Mouse (Mus musculus) MEL (cell line): ENCODE measurements around the gene Hspb6. TPM values are rescaled to one million over a fixed set of nuclear protein-coding genes. Genes with fewer than 3 reads are reported as not detected.

ENCODE experiments used
- DNase-seq: peaks from one replicate; pipeline ENCODE4 v3.0.0; 2011; ENCODE audit warnings: low read depth, low spot score
- H3K27ac ChIP-seq: 2 replicates; pipeline ENCODE4 v1.5.1; 2012; ENCODE audit warnings: low read depth, mild to moderate bottlenecking, control low read depth, low read length, moderate library complexity; ENCODE audit not compliant: control insufficient read depth
- H3K27me3 ChIP-seq, 2 experiments: fragments of 150-350 bp in 1 of 2; sonication (generic) in 1 of 2; 2 replicates each; pipeline ENCODE4 v1.6.1; 2012; ENCODE audit warnings: low read length in 2 of 2, mild to moderate bottlenecking in 2 of 2, improper control_type of control experiment in 1 of 2, moderate library complexity in 1 of 2; ENCODE audit not compliant: insufficient read depth in 2 of 2, control insufficient read depth in 1 of 2
- H3K36me3 ChIP-seq, 2 experiments: 2 replicates each; pipeline ENCODE4 v1.6.1; 2012 to 2014; ENCODE audit warnings: low read length in 2 of 2, improper control_type of control experiment in 1 of 2, inconsistent platforms in 1 of 2, mild to moderate bottlenecking in 1 of 2; ENCODE audit not compliant: insufficient read depth in 2 of 2, control insufficient read depth in 1 of 2
- H3K4me1 ChIP-seq, 2 experiments: fragments of 150-350 bp in 1 of 2; sonication (generic) in 1 of 2; 2 replicates each; pipeline ENCODE4 v1.6.1; 2012; ENCODE audit warnings: low read length in 2 of 2, improper control_type of control experiment in 1 of 2, mild to moderate bottlenecking in 1 of 2; ENCODE audit not compliant: insufficient read depth in 2 of 2, control insufficient read depth in 1 of 2
- H3K4me3 ChIP-seq, 2 experiments: fragments of 150-350 bp in 1 of 2; sonication (generic) in 1 of 2; 2 replicates each; pipeline ENCODE4 v1.5.1; 2012; ENCODE audit warnings: low read depth in 2 of 2, low read length in 2 of 2, mild to moderate bottlenecking in 2 of 2, moderate library complexity in 2 of 2, control low read depth in 1 of 2, improper control_type of control experiment in 1 of 2; ENCODE audit not compliant: control insufficient read depth in 1 of 2, insufficient read depth in 1 of 2
- H3K79me2 ChIP-seq: 2 replicates; pipeline ENCODE4 v1.6.1; 2012; ENCODE audit warnings: mild to moderate bottlenecking, low read length, moderate library complexity; ENCODE audit not compliant: control insufficient read depth, poor library complexity, insufficient read depth
- H3K9ac ChIP-seq: 2 replicates; pipeline ENCODE4 v1.6.1; 2012; ENCODE audit warnings: low read depth, mild to moderate bottlenecking, control low read depth, low read length, moderate library complexity; ENCODE audit not compliant: control insufficient read depth, poor library complexity, severe bottlenecking
- H3K9me3 ChIP-seq: fragments of 150-350 bp; sonication (generic); replicated peaks from 2 replicates; pipeline ENCODE4 v1.6.1; 2012; ENCODE audit warnings: mild to moderate bottlenecking, low read length, improper control_type of control experiment, moderate library complexity; ENCODE audit not compliant: insufficient read depth
- BHLHE40 ChIP-seq: IDR thresholded peaks from 2 replicates; pipeline ENCODE4 v1.6.1; 2012; ENCODE audit warnings: low read depth, mild to moderate bottlenecking, inconsistent platforms, low read length, improper control_type of control experiment, borderline replicate concordance
- CHD1 ChIP-seq: IDR thresholded peaks from 2 replicates; pipeline ENCODE4 v1.6.1; 2012; ENCODE audit warnings: low read depth, mild to moderate bottlenecking, inconsistent platforms, low read length, improper control_type of control experiment
- CTCF ChIP-seq, 3 experiments: IDR thresholded peaks in 2 of 3; conservative IDR thresholded peaks in 1 of 3; 2 replicates each; pipeline ENCODE4 v1.5.1; 2011 to 2012; ENCODE audit warnings: low read length in 3 of 3, low read depth in 2 of 3, mild to moderate bottlenecking in 2 of 3, improper control_type of control experiment in 1 of 3, inconsistent platforms in 1 of 3, mixed read lengths in 1 of 3, moderate library complexity in 1 of 3; ENCODE audit not compliant: control insufficient read depth in 1 of 3, insufficient read depth in 1 of 3, poor library complexity in 1 of 3, severe bottlenecking in 1 of 3
- ELF1 ChIP-seq: IDR thresholded peaks from 2 replicates; pipeline ENCODE4 v1.6.1; 2014; ENCODE audit warnings: low read depth, mild to moderate bottlenecking, inconsistent platforms, low read length, improper control_type of control experiment, moderate library complexity
- ETS1 ChIP-seq: IDR thresholded peaks from 2 replicates; pipeline ENCODE4 v1.6.1; 2012; ENCODE audit warnings: low read depth, mild to moderate bottlenecking, inconsistent platforms, low read length, improper control_type of control experiment, moderate library complexity
- GABPA ChIP-seq: IDR thresholded peaks from 2 replicates; pipeline ENCODE4 v1.6.1; 2012; ENCODE audit warnings: low read depth, mild to moderate bottlenecking, inconsistent platforms, low read length, improper control_type of control experiment, moderate library complexity
- GATA1 ChIP-seq: IDR thresholded peaks from 2 replicates; pipeline ENCODE4 v1.6.1; 2011; ENCODE audit warnings: low read depth, low read length, improper control_type of control experiment
- KAT2A ChIP-seq: conservative IDR thresholded peaks from 2 replicates; pipeline ENCODE4 v1.6.1; 2012; ENCODE audit warnings: low read depth, low read length, improper control_type of control experiment, inconsistent platforms
- MAFK ChIP-seq: IDR thresholded peaks from 2 replicates; pipeline ENCODE4 v1.6.1; 2011; ENCODE audit warnings: low read depth, mild to moderate bottlenecking, low read length, improper control_type of control experiment, borderline replicate concordance
- MAZ ChIP-seq: IDR thresholded peaks from 2 replicates; pipeline ENCODE4 v1.6.1; 2012; ENCODE audit warnings: low read depth, mild to moderate bottlenecking, inconsistent platforms, low read length, improper control_type of control experiment
- MEF2A ChIP-seq: IDR thresholded peaks from 2 replicates; pipeline ENCODE4 v1.6.1; 2014; ENCODE audit warnings: low read depth, mild to moderate bottlenecking, inconsistent platforms, low read length, improper control_type of control experiment; ENCODE audit not compliant: poor library complexity, insufficient replicate concordance, severe bottlenecking; ENCODE audit errors: extremely low read depth
- MXI1 ChIP-seq: IDR thresholded peaks from 2 replicates; pipeline ENCODE4 v1.6.1; 2011; ENCODE audit warnings: mild to moderate bottlenecking, low read depth, low read length, improper control_type of control experiment
- NELFE ChIP-seq: IDR thresholded peaks from 2 replicates; pipeline ENCODE4 v1.6.1; 2011; ENCODE audit warnings: low read depth, low read length, improper control_type of control experiment
- NRF1 ChIP-seq: IDR thresholded peaks from 2 replicates; pipeline ENCODE4 v1.6.1; 2014; ENCODE audit warnings: low read depth, mild to moderate bottlenecking, inconsistent platforms, low read length, improper control_type of control experiment, moderate library complexity; ENCODE audit not compliant: poor library complexity, insufficient read depth, severe bottlenecking
- POLR2A ChIP-seq, 2 experiments: IDR thresholded peaks; 2 replicates each; pipeline ENCODE4 v1.6.1; 2011 to 2012; ENCODE audit warnings: low read length in 2 of 2, mild to moderate bottlenecking in 2 of 2, control low read depth in 1 of 2, improper control_type of control experiment in 1 of 2, low read depth in 1 of 2, moderate library complexity in 1 of 2; ENCODE audit not compliant: control insufficient read depth in 1 of 2, insufficient read depth in 1 of 2, poor library complexity in 1 of 2
- POLR2AphosphoS2 ChIP-seq: IDR thresholded peaks from 2 replicates; pipeline ENCODE4 v1.6.1; 2011; ENCODE audit warnings: low read length, improper control_type of control experiment
- POLR2AphosphoS5 ChIP-seq: IDR thresholded peaks from 2 replicates; pipeline ENCODE4 v1.6.1; 2012; ENCODE audit warnings: low read depth, borderline replicate concordance, mild to moderate bottlenecking, inconsistent platforms, low read length, moderate library complexity, mixed read lengths
- RAD21 ChIP-seq: IDR thresholded peaks from 2 replicates; pipeline ENCODE4 v1.6.1; 2011; ENCODE audit warnings: mild to moderate bottlenecking, low read depth, low read length, improper control_type of control experiment
- SIN3A ChIP-seq: IDR thresholded peaks from 2 replicates; pipeline ENCODE4 v1.6.1; 2012; ENCODE audit warnings: low read length, improper control_type of control experiment, inconsistent platforms
- TAL1 ChIP-seq: IDR thresholded peaks from 2 replicates; pipeline ENCODE4 v1.6.1; 2012; ENCODE audit warnings: mild to moderate bottlenecking, inconsistent platforms, low read length, moderate library complexity, mixed read lengths
- TBP ChIP-seq: IDR thresholded peaks from 2 replicates; pipeline ENCODE4 v1.8.0; 2011; ENCODE audit warnings: low read depth, low read length, improper control_type of control experiment
- TCF12 ChIP-seq: IDR thresholded peaks from 2 replicates; pipeline ENCODE4 v1.6.1; 2014; ENCODE audit warnings: low read depth, mild to moderate bottlenecking, inconsistent platforms, low read length, improper control_type of control experiment, moderate library complexity
- UBTF ChIP-seq: IDR thresholded peaks from 2 replicates; pipeline ENCODE4 v1.6.1; 2012; ENCODE audit warnings: low read depth, mild to moderate bottlenecking, inconsistent platforms, low read length, improper control_type of control experiment, moderate library complexity, borderline replicate concordance; ENCODE audit not compliant: insufficient read depth
- USF2 ChIP-seq, 2 experiments: IDR thresholded peaks; 2 replicates each; pipeline ENCODE4 v1.6.1; 2011 to 2012; ENCODE audit warnings: improper control_type of control experiment in 2 of 2, low read length in 2 of 2, borderline replicate concordance in 1 of 2, inconsistent platforms in 1 of 2, low read depth in 1 of 2, mild to moderate bottlenecking in 1 of 2; ENCODE audit not compliant: insufficient read depth in 1 of 2
- ZKSCAN1 ChIP-seq: IDR thresholded peaks from 2 replicates; pipeline ENCODE4 v1.6.1; 2012; ENCODE audit warnings: low read depth, mild to moderate bottlenecking, inconsistent platforms, low read length, improper control_type of control experiment, moderate library complexity
- ZMIZ1 ChIP-seq: IDR thresholded peaks from 2 replicates; pipeline ENCODE4 v1.6.1; 2012; ENCODE audit warnings: low read depth, mild to moderate bottlenecking, inconsistent platforms, low read length, improper control_type of control experiment, moderate library complexity
- polyA plus RNA-seq, 2 experiments: library from polyadenylated mRNA; stranded (reverse) in 1 of 2; unstranded in 1 of 2; fragments of >175 nt in 1 of 2; fragments of >200 nt in 1 of 2; gene quantifications; 2 replicates each; pipeline versions ENCODE4 v1.2.1 to v1.2.4; 2012; ENCODE audit warnings: low replicate concordance in 2 of 2, low read depth in 1 of 2; ENCODE audit not compliant: insufficient read length in 2 of 2, insufficient read depth in 1 of 2, missing spikeins in 1 of 2
- total RNA-seq: library from RNA; depleted of rRNA; stranded (reverse); fragments of 300-350 nt; gene quantifications from 2 replicates; pipeline ENCODE4 v1.2.3, GENCODE M21; 2012

Hspb6 gene
- total and polyA plus RNA-seq, 3 experiments = 1.5 to 12.4 TPM; not detected in 1

GRCm38 (mm10) chr7:30560296-30560695 is 8.3 kb downstream of the Hspb6 start:
- peaks cover 0 to 8% of the 10 kb centered on the region in 2 experiments; a peak in 2 of 4 replicates for H3K36me3 ChIP-seq
- peaks cover 2 to 16% of the 10 kb centered on the region in 2 experiments; a peak in 2 of 4 replicates for H3K4me1 ChIP-seq
- no peak overlapping the region for H3K27ac ChIP-seq
- TF ChIP-seq KAT2A (no peak), CHD1 (no peak), GATA1 (no peak), POLR2A (IDR thresholded peaks at IDR 0.05; ENCODE audit: control insufficient read depth in 1 of 2, insufficient read depth in 1 of 2, low read depth in 1 of 2, low read length in 2 of 2, poor library complexity in 1 of 2) (no peak), MAZ (no peak), ZKSCAN1 (no peak), GABPA (no peak), TCF12 (no peak), NELFE (no peak), ETS1 (no peak), USF2 (IDR thresholded peaks at IDR 0.05; ENCODE audit: borderline replicate concordance in 1 of 2, insufficient read depth in 1 of 2, low read depth in 1 of 2, low read length in 2 of 2) (no peak), POLR2AphosphoS5 (no peak), RAD21 (no peak), MXI1 (no peak), TBP (no peak)
- no peak for DNase-seq
- H3K4me3 ChIP-seq = no peak overlapping the region; a peak in 1 of 4 replicates
- no peak overlapping the region; the same call in 1 of the 2 replicates for H3K9ac ChIP-seq
- no peaks in the 10 kb centered on the region for H3K9me3 ChIP-seq
- peaks cover 18% of the 10 kb centered on the region for H3K79me2 ChIP-seq
- no peaks in the 10 kb centered on the region for H3K27me3 ChIP-seq

- Histone ChIP-seq H3K9me3 (no peaks in the 10 kb centered on the region), H3K4me1 (peaks cover 2 to 16% of the 10 kb centered on the region in 2 experiments; a peak in 2 of 4 replicates), H3K4me3 (peak overlapping the region; percentile 58 to 82), H3K27ac (peak overlapping the region; percentile 89), H3K9ac (peak overlapping the region; percentile 86), H3K27me3 (no peaks in the 10 kb centered on the region), H3K79me2 (peaks cover 18% of the 10 kb centered on the region), H3K36me3 (peaks cover 0 to 8% of the 10 kb centered on the region in 2 experiments; a peak in 2 of 4 replicates)
- peak; percentile 73 for DNase-seq
- TF ChIP-seq UBTF (no peak), POLR2A (IDR thresholded peaks at IDR 0.05; ENCODE audit: control insufficient read depth in 1 of 2, insufficient read depth in 1 of 2, low read depth in 1 of 2, low read length in 2 of 2, poor library complexity in 1 of 2) (peak in 1 of 2 experiments; percentile 59; a peak in 2 of 4 replicates), ZMIZ1 (no peak), NRF1 (no peak), BHLHE40 (peak; percentile 33; the same call in 1 of the 2 replicates), NELFE (peak; percentile 47), KAT2A (no peak), SIN3A (no peak; the same call in 1 of the 2 replicates), CTCF (IDR thresholded peaks at IDR 0.05 in 2 of 3, conservative IDR thresholded peaks at IDR 0.05 in 1 of 3; ENCODE audit: control insufficient read depth in 1 of 3, insufficient read depth in 1 of 3, low read depth in 2 of 3, low read length in 3 of 3, poor library complexity in 1 of 3, severe bottlenecking in 1 of 3) (no peak), TBP (peak; percentile 45; the same call in 1 of the 2 replicates), ELF1 (no peak), MEF2A (no peak), TAL1 (no peak), ZKSCAN1 (no peak), POLR2AphosphoS2 (no peak; the same call in 1 of the 2 replicates), POLR2AphosphoS5 (no peak), MAFK (no peak)
Observed at GRCm38 (mm10) chr7:30562526-30563116, 10.6 kb downstream of the Hspb6 start.
